Comparison of ENCODE assay signal across 8 mouse cellular contexts in the genomic region with DNA sequence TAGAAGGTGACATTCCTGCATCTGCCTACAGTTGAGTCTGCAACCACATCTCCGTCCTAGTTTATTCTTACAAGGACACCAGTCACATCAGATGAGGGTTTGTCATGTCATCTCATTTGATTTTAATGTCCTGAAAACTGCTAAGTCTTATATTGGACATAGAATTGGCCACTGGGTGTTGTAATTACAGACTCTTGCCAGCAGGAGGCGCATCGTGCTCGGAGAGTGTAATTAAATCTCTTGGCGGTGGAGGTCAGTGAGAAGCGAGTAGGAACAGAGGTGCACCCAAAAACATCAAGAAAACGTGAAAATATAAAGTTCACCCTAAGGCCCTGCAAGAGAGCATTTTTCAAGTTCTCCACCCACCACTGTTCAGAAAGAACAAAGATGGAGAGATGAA. TPM values are rescaled to one million over a fixed set of nuclear protein-coding genes. Genes with fewer than 3 reads are reported as not detected.
DNase-seq lines count a peak whose midpoint lies in the region; ATAC-seq and TF ChIP-seq lines count a peak whose summit lies in the region.

No protein-coding gene starts in this region.

- H3K9me3 ChIP-seq in G1E (replicated peaks), result no peaks in the 10 kb centered on the region
- H3K9me3 ChIP-seq in lung, postnatal 0 days (ENCODE audit: low read length), result no peaks in the 10 kb centered on the region
- H3K9me3 ChIP-seq in forebrain, embryonic 16.5 days (ENCODE audit: control insufficient read depth, low read length), result no peaks in the 10 kb centered on the region

- no peaks in the 10 kb centered on the region for H3K4me1 ChIP-seq in G1E (ENCODE audit: insufficient read depth, low read depth, low read length)
- H3K4me1 ChIP-seq in lung, postnatal 0 days (ENCODE audit: insufficient read depth, low read depth, low read length), result no peaks in the 10 kb centered on the region; the same call in 1 of the 2 replicates
- no peaks in the 10 kb centered on the region for H3K4me1 ChIP-seq in forebrain, embryonic 16.5 days (replicated peaks; ENCODE audit: control insufficient read depth, insufficient read depth, low read length)

- no peak overlapping the region for H3K9ac ChIP-seq in lung, postnatal 0 days (replicated peaks; ENCODE audit: low read depth)
- no peak overlapping the region for H3K9ac ChIP-seq in forebrain, embryonic 16.5 days (replicated peaks; ENCODE audit: low read depth, low read length)

- no peaks in the 10 kb centered on the region for H3K36me3 ChIP-seq in G1E (replicated peaks)
- H3K36me3 ChIP-seq in lung, postnatal 0 days (ENCODE audit: insufficient read depth, low read length), result no peaks in the 10 kb centered on the region
- no peaks in the 10 kb centered on the region for H3K36me3 ChIP-seq in forebrain, embryonic 16.5 days (ENCODE audit: control insufficient read depth, insufficient read depth)

- 0 out of 2 replicates have a peak, but pooled peaks cover 2% of the 10 kb centered on the region for H3K27me3 ChIP-seq in G1E (ENCODE audit: insufficient read depth, low read length)
- H3K27me3 ChIP-seq in lung, postnatal 0 days (replicated peaks; ENCODE audit: insufficient read depth, low read length), result no peaks in the 10 kb centered on the region
- no peaks in the 10 kb centered on the region for H3K27me3 ChIP-seq in forebrain, embryonic 16.5 days (replicated peaks; ENCODE audit: control insufficient read depth, insufficient read depth, low read length)

- peak; percentile 75 for TF ChIP-seq CTCF in G1E (IDR thresholded peaks at IDR 0.05; ENCODE audit: low read depth, low read length)
- TF ChIP-seq CTCF in lung, postnatal 0 days (IDR thresholded peaks at IDR 0.05), result peak; percentile 71

- no peak overlapping the region for H3K4me3 ChIP-seq in G1E (ENCODE audit: low read depth, low read length)
- H3K4me3 ChIP-seq in lung, postnatal 0 days (ENCODE audit: low read depth, low read length), result no peak overlapping the region
- no peak overlapping the region for H3K4me3 ChIP-seq in forebrain, embryonic 16.5 days (replicated peaks; ENCODE audit: low read length)

- DNase-seq in adrenal gland, postnatal 25 days, result peak; percentile 18
- DNase-seq in adrenal gland, adult 2 months, result no peak
- peak; percentile 37 for DNase-seq in kidney, postnatal 10 days
- no peak for DNase-seq in kidney, adult 9 months
- no peak for DNase-seq in G1E (ENCODE audit: low spot score)
- no peak for DNase-seq in lung, postnatal 0 days (ENCODE audit: low spot score)
- DNase-seq in testis, postnatal 14 days (ENCODE audit: low spot score), result peak; percentile 37

- 24% methylated on average over 7 of the region's 7 CpGs for WGBS in lung, postnatal 0 days
- 25% methylated on average over 7 of the region's 7 CpGs for WGBS in forebrain, embryonic 16.5 days

- no peak for TF ChIP-seq EP300 in lung, postnatal 0 days (IDR thresholded peaks at IDR 0.05)

- H3K4me2 ChIP-seq in lung, postnatal 0 days (replicated peaks; ENCODE audit: low read depth, low read length), result no peak overlapping the region
- H3K4me2 ChIP-seq in forebrain, embryonic 16.5 days (ENCODE audit: low read length), result no peak overlapping the region

- ATAC-seq in G1E (ENCODE audit: extremely low read depth, insufficient number of reproducible peaks, low FRiP score, poor library complexity, severe bottlenecking), result no peak
- ATAC-seq in lung, postnatal 0 days, result no peak
- ATAC-seq in forebrain, embryonic 16.5 days, result no peak

- no peak overlapping the region for H3K27ac ChIP-seq in lung, postnatal 0 days (ENCODE audit: low read length)
- no peak overlapping the region for H3K27ac ChIP-seq in forebrain, embryonic 16.5 days (ENCODE audit: low read length)

RNA-seq across cellular contexts. Expression of gene Fndc1, which starts 37.6 kb away (rescaled TPM):
- 4.8 and 5.6 TPM in 2 replicates for total RNA-seq in adrenal gland, postnatal 25 days (2021)
- 10 to 100 TPM in 1 of 2 experiments, 1 to 10 TPM in 1; 4.7 to 11.4 TPM for total RNA-seq in adrenal gland, adult 2 months (2021)
- polyA plus RNA-seq in adrenal gland, adult 2 months (2012; rRNA removed), result 7.6 and 9.0 TPM in 2 replicates
- total RNA-seq in G1E (2014; fragmentation: Nextera tagmentation) (not detected in 2 replicates), G1E (2017) (0.06 and 0.44 TPM in 2 replicates)
- polyA plus RNA-seq in G1E (2012), result not detected in 2 replicates
- polyA plus RNA-seq in lung, postnatal 0 days (2015; fragmentation: Nextera tagmentation; extraction: Ambion mirVana), result 40.8 and 47.4 TPM in 2 replicates
- 3.0 and 4.1 TPM in 2 replicates for polyA plus RNA-seq in forebrain, embryonic 16.5 days (2015; fragmentation: Nextera tagmentation; extraction: Ambion mirVana)

Comparison
In these comparisons a context has a peak if more than half of its experiments do, and no peak if none do; other contexts are left out.
1. DNase-seq: peak in adrenal gland, postnatal 25 days (single experiment), kidney, postnatal 10 days (single experiment) and testis, postnatal 14 days (single experiment); none in adrenal gland, adult 2 months (single experiment), kidney, adult 9 months (single experiment), G1E (single experiment) and lung, postnatal 0 days (single experiment).